ENCODE assay signal across 9 mouse cellular contexts in genomic region chr4:134481270-134481669, GRCm38 (mm10).
"Had no signal": no experiment of that assay in that cellular context is flagged by ENCODE, and none has a peak within 500 bp of the region (broad histone marks: within the 10 kb centered on the region; RNA-seq: fewer than 3 reads in every experiment).

No protein-coding gene starts in this region.

- H3K9ac ChIP-seq: limb, embryonic 13.5 days; liver, embryonic 12.5 days; liver, embryonic 15.5 days; lung, embryonic 15.5 days; stomach, embryonic 15.5 days had no signal

- H3K9me3 ChIP-seq: limb, embryonic 10.5 days; limb, embryonic 13.5 days; liver, embryonic 12.5 days; liver, embryonic 15.5 days; lung, embryonic 15.5 days; stomach, embryonic 15.5 days had no signal

- H3K4me1 ChIP-seq: limb, embryonic 10.5 days; lung, embryonic 15.5 days had no signal

- H3K27me3 ChIP-seq: stomach, embryonic 15.5 days had no signal

- H3K36me3 ChIP-seq: lung, embryonic 15.5 days; stomach, embryonic 15.5 days had no signal

- H3K27ac ChIP-seq: kidney, postnatal 0 days; layer of hippocampus, adult 2 months; limb, embryonic 10.5 days; limb, embryonic 13.5 days; liver, embryonic 12.5 days; liver, embryonic 15.5 days; lung, embryonic 15.5 days; stomach, embryonic 15.5 days had no signal

- H3K4me2 ChIP-seq: limb, embryonic 13.5 days; liver, embryonic 12.5 days; liver, embryonic 15.5 days; lung, embryonic 15.5 days; midbrain, embryonic 11.5 days; stomach, embryonic 15.5 days had no signal

- H3K4me3 ChIP-seq: layer of hippocampus, adult 2 months; limb, embryonic 10.5 days; limb, embryonic 13.5 days; liver, embryonic 12.5 days; liver, embryonic 15.5 days; lung, embryonic 15.5 days; stomach, embryonic 15.5 days had no signal
